Mouse (Mus musculus): ENCODE data around the gene Olfr857.
"Not testable (repeated sequence)": the region's sequence is repeated elsewhere in the genome, so short reads cannot be mapped to it uniquely, and the experiment has no call there.

- not testable (repeated sequence) for TF ChIP-seq HCFC1 (IDR thresholded peaks at IDR 0.05; ENCODE audit: low read depth, low read length); USF1 (IDR thresholded peaks at IDR 0.05; ENCODE audit: low read depth, low read length); ZKSCAN1 (IDR thresholded peaks at IDR 0.05; ENCODE audit: borderline replicate concordance, low read depth, low read length); USF2 (conservative IDR thresholded peaks at IDR 0.05; ENCODE audit: low read depth, low read length); CTCF (conservative IDR thresholded peaks at IDR 0.05 in 1 of 2, IDR thresholded peaks at IDR 0.05 in 1 of 2; ENCODE audit: low read depth in 2 of 2, low read length in 2 of 2); MAX (IDR thresholded peaks at IDR 0.05; ENCODE audit: low read length); JUN (IDR thresholded peaks at IDR 0.05; ENCODE audit: insufficient read depth, low read depth, low read length); EP300 (IDR thresholded peaks at IDR 0.05; ENCODE audit: low read length)
These were observed 4.7 kb upstream of the Olfr857 start for GRCm38 (mm10) chr9:19704546-19704945.

Measured in CH12.LX (cell line).